Mouse (Mus musculus): Measurements from ENCODE around the gene Sirt2.

Sirt2 gene

DNA sequence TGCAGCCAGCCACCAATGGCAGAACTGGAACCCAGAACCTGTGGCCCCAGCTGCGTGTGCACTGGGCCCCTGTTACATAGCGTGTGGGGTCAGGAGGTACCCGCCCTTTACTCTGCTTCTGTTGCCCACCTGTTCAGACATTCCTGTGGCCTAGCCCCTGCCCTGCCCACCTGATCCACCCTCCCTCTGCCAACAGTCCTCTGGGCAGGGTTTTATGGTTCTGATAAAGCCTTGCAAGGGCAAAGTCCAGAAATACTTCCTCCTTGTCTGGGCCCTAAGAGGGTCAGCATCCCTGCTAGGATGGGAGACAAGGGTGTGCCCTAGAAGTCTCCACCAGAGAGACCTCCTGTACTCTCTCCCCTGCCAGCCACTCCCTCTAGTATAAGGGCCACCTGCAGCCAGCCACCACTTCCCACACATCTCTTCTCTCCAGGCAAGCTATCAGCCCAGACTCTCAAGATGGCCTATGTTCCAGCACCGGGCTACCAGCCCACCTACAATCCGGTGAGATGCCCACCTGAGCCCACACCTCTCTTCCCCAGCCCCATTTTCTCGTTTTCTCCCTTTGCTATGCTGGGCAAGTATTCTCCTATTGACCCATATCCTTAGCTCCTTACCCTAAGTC, 67.3 kb downstream of the Sirt2 start, which contains the start of gene Lgals4:
Lgals4 (plus strand) TSS at position 132 of the 625 bp plus-strand sequence.
- no peak for DNase-seq (ENCODE audit: low spot score)

DNA sequence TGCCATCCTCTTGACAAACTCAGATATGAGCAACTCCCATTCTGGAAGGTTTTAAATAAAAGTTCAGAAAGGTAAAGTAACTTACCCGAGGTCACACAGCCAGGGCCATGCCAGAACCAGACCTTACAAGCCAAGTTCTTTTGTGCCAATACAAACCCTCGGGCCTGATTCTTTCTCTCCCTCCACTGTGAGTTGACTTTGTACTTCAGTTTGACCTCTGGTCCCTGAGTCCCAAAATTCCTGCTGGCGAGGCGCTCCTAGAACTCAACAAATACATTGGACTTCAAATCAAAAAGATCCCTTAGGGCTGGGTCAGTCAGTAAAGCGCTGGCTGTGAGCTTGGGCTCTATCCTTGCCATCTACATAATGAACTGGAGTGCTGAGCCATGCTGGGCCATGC, 70.4 kb downstream of the Sirt2 start:
- no peak for DNase-seq (ENCODE audit: low spot score)

Data from lung, postnatal 25 days (tissue).